Comparison of ENCODE assay signal across 7 mouse cellular contexts in the genomic region with DNA sequence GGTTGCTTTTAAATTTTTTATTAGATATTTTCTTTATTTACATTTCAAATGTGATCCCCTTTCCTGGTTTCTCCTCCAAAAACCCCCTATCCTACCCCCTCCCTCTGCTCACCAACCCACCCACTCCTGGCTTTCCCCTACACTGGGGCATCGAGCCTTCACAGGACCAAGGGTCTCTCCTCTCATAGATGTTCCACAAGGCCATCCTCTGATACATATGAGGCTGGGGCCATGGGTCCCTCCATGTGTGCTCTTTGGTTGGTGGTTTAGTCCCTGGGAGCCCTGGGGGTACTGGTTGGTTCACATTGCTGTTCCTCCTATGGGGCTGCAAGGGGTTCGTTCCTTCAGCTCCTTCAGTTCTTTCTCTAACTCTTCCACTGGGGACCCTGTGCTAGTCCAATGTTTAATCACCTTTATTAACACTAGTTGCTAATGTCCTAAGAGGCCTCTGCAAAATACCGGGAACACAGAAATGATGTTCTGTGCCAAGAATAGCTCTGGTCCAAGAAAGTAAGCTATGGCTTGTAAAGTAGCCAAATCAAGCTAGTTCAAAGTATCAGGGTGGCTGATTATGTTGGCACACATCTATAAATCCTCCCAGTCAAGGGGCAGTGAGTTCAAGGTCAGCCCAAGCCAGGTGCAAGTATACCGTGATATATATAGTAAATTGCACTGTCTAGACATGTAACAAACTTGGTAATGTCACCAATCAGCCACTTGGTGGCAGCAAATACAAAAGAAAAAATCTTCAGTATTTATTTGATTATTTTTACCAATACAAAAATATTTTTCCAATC. TPM values are rescaled to one million over a fixed set of nuclear protein-coding genes. Genes with fewer than 3 reads are reported as not detected.
DNase-seq lines count a peak whose midpoint lies in the region; ATAC-seq and TF ChIP-seq lines count a peak whose summit lies in the region.

No protein-coding gene starts in this region.

- H3K9ac ChIP-seq in forebrain, embryonic 15.5 days (replicated peaks): no peak overlapping the region
- H3K9ac ChIP-seq in midbrain, embryonic 16.5 days (ENCODE audit: low read depth, low read length): no peak overlapping the region; the same call in 1 of the 2 replicates

- no peaks in the 10 kb centered on the region for H3K36me3 ChIP-seq in forebrain, embryonic 15.5 days
- no peaks in the 10 kb centered on the region for H3K36me3 ChIP-seq in midbrain, embryonic 16.5 days (ENCODE audit: control insufficient read depth, insufficient read depth, low read length)

- H3K9me3 ChIP-seq in forebrain, embryonic 15.5 days: no peaks in the 10 kb centered on the region
- no peaks in the 10 kb centered on the region for H3K9me3 ChIP-seq in midbrain, embryonic 16.5 days (replicated peaks; ENCODE audit: control insufficient read depth, low read length, poor library complexity, severe bottlenecking)

- TF ChIP-seq POLR2A in lung, adult 2 months (IDR thresholded peaks at IDR 0.05; ENCODE audit: borderline replicate concordance, extremely low read depth, low read depth, low read length): no peak

- TF ChIP-seq CTCF in lung, adult 2 months (IDR thresholded peaks at IDR 0.05; ENCODE audit: insufficient read depth, low read length): peak; percentile 24; the same call in 1 of the 2 replicates

- no peaks in the 10 kb centered on the region for H3K4me1 ChIP-seq in lung, adult 2 months (ENCODE audit: control insufficient read depth, insufficient read depth, low read length)
- peaks cover 6% of the 10 kb centered on the region for H3K4me1 ChIP-seq in forebrain, embryonic 15.5 days
- peaks cover 11% of the 10 kb centered on the region for H3K4me1 ChIP-seq in midbrain, embryonic 16.5 days (ENCODE audit: control insufficient read depth, insufficient read depth, low read length)

- no peak overlapping the region for H3K4me3 ChIP-seq in lung, adult 2 months (replicated peaks; ENCODE audit: extremely low read depth, low read depth, low read length)
- no peak overlapping the region for H3K4me3 ChIP-seq in forebrain, embryonic 15.5 days
- no peak overlapping the region for H3K4me3 ChIP-seq in midbrain, embryonic 16.5 days (ENCODE audit: low read depth, low read length)

- peak; percentile 91 for ATAC-seq in forebrain, embryonic 15.5 days (replicated peaks)
- peak; percentile 93 for ATAC-seq in midbrain, embryonic 16.5 days

- WGBS in lung, adult 2 months: 47% methylated on average over 4 of the region's 4 CpGs
- WGBS in forebrain, embryonic 15.5 days: 55% methylated on average over 4 of the region's 4 CpGs
- WGBS in midbrain, embryonic 16.5 days: 68% methylated on average over 4 of the region's 4 CpGs

- no peak for DNase-seq in lung, adult 2 months
- DNase-seq in lung, adult 18-20 months: no peak
- peak; percentile 41 for DNase-seq in c-Kit-positive CD71-positive TER-119-negative erythroid progenitor cells, embryonic 14.5 days (ENCODE audit: low read depth)
- peak; percentile 29 to 35 for DNase-seq in kidney, postnatal 4 days
- DNase-seq in c-Kit-positive CD71-positive TER-119-positive erythroid progenitor cells, embryonic 14.5 days (ENCODE audit: low spot score): no peak

- H3K4me2 ChIP-seq in forebrain, embryonic 15.5 days (replicated peaks): no peak overlapping the region
- no peak overlapping the region for H3K4me2 ChIP-seq in midbrain, embryonic 16.5 days (ENCODE audit: low read length)

- H3K27ac ChIP-seq in forebrain, embryonic 15.5 days (replicated peaks): no peak overlapping the region
- no peak overlapping the region for H3K27ac ChIP-seq in midbrain, embryonic 16.5 days (ENCODE audit: low read length)

- no peaks in the 10 kb centered on the region for H3K27me3 ChIP-seq in forebrain, embryonic 15.5 days
- no peaks in the 10 kb centered on the region for H3K27me3 ChIP-seq in midbrain, embryonic 16.5 days (ENCODE audit: control insufficient read depth, insufficient read depth, low read depth, low read length)

RNA-seq across cellular contexts. Expression of a gene that starts 36.3 kb away (rescaled TPM):
- polyA plus RNA-seq in lung, adult 2 months (2012; rRNA removed): 2.8 and 7.2 TPM in 2 replicates
- 11.6 and 12.3 TPM in 2 replicates for polyA plus RNA-seq in forebrain, embryonic 15.5 days (2015; fragmentation: Nextera tagmentation; extraction: Ambion mirVana)
- 9.4 and 10.1 TPM in 2 replicates for polyA plus RNA-seq in midbrain, embryonic 16.5 days (2015; fragmentation: Nextera tagmentation; extraction: Ambion mirVana)

Comparison
In these comparisons a context has a peak if more than half of its experiments do, and no peak if none do; other contexts are left out.
1. DNase-seq: peak in c-Kit-positive CD71-positive TER-119-negative erythroid progenitor cells, embryonic 14.5 days (single experiment) and kidney, postnatal 4 days (2 of 2); none in lung, adult 2 months (single experiment), lung, adult 18-20 months (0 of 2) and c-Kit-positive CD71-positive TER-119-positive erythroid progenitor cells, embryonic 14.5 days (single experiment).